Mouse (Mus musculus) heart, postnatal 36 days (tissue): Measurements from ENCODE around the gene Ccnj. TPM values are rescaled to one million over a fixed set of nuclear protein-coding genes. Genes with fewer than 3 reads are reported as not detected.

Experiments used
- DNase-seq, 2 experiments: peaks; one replicate each; pipeline ENCODE4 v3.0.0; 2021 to 2022
- intact Hi-C: fragments of 180-260 bp; cut with DNase I; formaldehyde crosslinking; loops from one replicate; pipeline ENCODE4 v1.15.1; 2025
- microRNA-seq, 2 experiments: library from miRNA; unstranded; fragments of <30 nt; microRNA quantifications; one replicate each; pipeline ENCODE4 v1.2.0; 2021; ENCODE audit warnings: borderline number of aligned reads in 2 of 2
- total RNA-seq, 2 experiments: library from RNA; stranded (reverse); gene quantifications; 2 replicates each; pipeline ENCODE4 v1.2.3; 2021

Ccnj gene
- total RNA-seq, 2 experiments from 2014 or later = 4.1 to 5.1 TPM

DNA sequence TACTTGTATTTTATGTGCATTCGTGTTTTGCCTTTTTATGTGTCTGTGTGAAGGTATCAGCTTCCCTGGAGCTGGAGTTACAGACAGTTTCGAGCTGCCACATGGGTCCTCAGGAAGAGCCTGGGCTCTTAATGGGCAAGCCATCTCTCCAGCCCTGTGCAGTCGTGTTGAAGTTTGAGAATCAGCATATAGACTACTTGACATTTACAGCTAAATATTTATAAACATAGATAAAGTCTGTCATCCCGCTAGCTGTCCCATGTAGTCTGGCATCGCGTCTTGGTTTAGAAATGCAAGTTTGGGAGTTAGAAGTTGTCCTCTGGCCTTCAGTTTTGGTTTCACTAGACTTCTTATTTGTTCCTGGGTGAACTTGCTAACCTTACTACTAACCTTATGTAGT is 10.0 kb downstream of the Ccnj start:
- no peak for DNase-seq
- intact Hi-C loops = no loop called here

DNA sequence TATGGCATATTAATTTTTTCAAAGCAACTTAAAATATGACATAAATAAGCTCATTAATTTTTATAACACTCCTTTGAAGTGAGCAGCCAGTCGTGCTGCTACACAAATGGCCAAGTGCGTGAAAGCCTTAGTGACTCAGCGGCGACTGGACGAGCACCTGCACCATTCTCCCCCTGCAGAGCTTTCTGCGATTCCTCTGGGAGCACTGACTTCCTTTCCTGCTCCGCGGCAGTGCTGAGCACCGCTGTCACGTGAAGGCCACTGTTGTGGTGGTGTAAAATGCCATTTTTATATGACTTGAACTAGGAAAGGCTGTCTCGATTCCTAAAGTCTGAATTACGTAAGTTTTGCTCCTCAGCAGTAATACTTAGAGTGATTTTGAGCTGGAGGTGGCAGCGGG is 10.5 kb downstream of the Ccnj start:
- intact Hi-C loops = no loop called here

DNA sequence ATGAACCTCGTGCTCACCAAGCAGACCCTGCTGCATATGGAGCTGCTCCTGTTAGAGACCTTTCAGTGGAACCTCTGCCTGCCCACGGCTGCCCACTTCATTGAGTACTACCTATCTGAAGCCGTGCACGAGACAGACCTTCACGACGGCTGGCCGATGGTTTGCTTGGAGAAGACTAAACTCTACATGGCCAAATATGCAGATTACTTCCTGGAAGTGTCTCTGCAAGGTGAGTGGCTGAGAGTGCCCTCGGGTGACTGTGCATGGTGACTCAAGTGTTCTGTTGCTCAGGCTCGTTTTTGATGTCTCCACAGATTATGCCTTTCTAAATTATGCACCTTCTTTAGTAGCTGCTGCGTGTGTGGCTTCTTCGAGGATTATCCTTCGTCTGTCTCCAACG is 13.7 kb downstream of the Ccnj start:
- intact Hi-C loops = no loop called here
- DNase-seq = no peak

More for the DNA sequence above, 10.5 kb downstream of the Ccnj start:
- DNase-seq = no peak

DNA sequence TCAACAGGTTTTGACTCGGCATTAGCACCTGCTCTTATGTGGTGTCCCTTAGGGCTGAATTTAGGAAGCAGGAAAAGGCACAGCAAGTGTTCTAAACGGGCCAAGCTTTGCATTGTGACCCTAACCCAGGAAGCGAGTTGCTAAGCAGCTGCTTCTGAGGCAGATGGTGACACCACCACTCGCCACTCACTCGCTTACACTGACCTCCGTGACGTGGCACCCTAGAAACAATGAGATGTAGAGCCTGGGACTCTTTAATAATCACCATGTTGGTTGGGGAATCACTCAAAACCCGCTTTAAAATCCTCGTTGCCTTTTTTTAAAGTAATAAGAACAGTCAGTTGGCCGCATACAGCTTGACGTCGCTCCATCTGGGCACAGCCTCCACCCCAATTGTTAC is 18.3 kb downstream of the Ccnj start:
- intact Hi-C loops = no loop called here
- no peak for DNase-seq

DNA sequence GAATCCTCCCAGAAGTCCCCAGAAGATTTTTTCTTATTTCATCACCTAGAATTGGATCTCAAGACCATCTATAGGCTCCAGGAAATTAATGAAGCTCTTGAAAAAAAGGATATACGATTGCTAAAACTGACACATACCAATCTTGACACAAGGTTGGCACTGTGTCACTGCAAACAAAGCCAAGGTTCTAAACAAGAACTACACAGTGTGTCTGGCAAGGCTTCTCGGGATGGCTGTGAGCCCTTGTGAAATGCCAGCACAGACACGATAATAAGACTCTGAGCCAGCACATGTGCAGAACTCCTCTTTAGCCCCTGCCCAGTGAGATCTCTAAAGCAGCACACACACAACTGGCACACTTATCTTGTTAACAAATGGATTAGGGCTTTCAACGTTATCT is 28.5 kb downstream of the Ccnj start:
- peak; percentile 12 to 23 for DNase-seq
- intact Hi-C loops = no loop called here

DNA sequence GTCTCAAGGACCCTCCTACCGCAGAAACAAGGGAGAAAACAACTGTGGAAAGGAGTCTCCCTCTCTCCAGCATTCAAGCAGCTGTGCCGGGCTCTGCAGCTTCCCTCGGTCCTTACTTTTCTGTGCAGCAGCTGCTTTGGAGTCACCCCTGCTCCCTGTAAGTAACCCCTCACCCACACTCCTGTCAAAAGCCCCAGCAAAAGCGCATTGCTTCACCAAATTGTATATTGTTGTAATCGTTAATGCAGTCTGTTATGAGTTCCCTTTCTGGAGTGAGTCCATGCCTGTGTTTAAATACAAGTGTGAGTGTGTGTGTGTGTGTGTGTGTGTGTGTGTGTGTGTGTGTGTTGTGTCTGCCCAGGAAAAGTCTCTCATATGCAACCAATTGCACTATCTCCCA is 37.2 kb downstream of the Ccnj start:
- intact Hi-C loops = no loop called here
- DNase-seq = no peak

DNA sequence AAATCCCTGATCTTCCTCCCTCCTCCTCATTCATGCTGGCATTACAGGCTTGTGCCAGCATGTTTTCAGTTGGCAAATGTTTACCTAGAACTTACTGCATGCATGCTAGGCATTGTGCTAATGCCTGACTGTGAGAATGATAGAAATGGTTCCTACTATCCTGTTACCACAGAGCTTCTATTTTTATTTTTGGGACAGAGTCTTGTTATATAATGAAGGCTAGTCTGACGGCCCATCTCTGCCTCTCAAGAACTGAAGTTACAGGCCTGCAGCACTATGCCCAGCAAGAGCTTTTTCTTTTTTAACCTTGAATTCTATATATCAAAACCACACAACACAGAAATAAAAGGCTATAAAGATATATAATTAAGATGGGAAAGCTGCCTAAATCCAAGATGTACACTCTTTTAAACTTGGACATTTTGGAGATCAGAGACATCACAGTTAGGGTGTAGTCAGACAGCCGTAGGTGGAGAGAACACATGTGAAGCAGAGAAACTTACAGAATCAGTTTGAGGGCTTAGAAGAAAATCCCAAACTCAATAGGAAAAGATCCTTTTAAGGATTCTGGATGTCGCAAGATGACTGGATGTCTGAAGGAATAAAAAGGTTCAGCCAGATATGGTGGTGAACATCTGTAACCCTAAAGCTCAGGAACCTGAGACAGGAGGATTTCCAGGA is 38.5 kb downstream of the Ccnj start:
- no peak for DNase-seq
- intact Hi-C loops = no loop called here

DNA sequence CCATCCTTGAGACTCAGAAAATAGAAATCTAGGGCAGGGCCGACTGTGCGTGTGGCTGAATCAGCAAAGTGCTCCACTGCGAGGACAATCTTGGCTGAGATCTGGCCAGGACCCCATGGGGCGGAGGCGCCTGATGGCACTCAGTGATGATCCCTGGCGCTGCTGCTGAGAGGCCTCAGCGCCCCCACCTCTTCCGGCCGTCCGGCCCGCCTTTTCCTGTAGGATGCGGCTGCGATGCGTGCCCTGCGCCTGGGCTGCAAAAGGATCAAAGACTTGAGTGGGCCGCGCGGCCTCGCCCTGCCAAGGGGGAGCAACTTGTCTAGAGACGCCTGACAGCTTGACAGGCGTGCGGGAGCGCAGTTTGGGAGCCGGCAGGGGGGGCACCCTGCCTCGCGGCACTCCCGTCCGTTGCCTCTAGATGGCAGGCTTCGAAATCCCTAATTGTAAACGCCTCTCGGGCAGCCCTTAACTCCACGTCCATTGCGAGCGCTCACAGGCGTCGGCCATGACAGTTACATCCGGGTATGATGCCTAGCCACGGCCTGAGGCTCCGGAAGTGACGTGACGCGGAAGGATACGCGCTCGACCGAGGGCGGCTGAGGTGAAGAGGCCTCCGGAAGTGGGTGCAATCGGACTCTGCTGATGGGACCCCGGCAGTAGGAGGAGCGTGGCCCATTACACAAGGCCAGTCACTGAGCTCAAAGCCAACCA is 42.0 kb downstream of the Ccnj start:
- intact Hi-C loops = loop anchor here (1.0 to 2.0 kb wide), 2 partner anchors 21 to 42 kb away; partner anchors contain the start of genes Ccnj and Zfp518a
- peak; percentile 81 to 84 for DNase-seq

DNA sequence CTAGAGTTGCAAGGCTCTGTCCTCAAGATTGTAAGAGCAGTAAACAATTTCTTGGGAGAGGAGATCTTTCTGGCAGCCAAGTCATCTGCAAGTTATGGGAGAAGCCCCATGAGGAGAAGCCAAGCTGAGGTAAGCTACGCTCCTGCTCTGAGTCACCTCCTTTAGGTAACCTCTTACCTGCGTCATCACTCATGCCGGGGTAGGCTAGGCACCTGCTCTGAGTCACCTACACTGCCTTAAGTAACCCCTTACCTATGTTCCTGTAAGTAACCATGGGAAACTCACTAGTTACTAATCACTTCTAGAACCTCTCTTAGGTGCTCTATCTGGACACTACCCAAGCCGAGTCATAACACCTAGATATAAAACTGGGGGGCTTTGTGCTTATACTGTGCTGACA is 50.6 kb downstream of the Ccnj start:
- no peak for DNase-seq

DNA sequence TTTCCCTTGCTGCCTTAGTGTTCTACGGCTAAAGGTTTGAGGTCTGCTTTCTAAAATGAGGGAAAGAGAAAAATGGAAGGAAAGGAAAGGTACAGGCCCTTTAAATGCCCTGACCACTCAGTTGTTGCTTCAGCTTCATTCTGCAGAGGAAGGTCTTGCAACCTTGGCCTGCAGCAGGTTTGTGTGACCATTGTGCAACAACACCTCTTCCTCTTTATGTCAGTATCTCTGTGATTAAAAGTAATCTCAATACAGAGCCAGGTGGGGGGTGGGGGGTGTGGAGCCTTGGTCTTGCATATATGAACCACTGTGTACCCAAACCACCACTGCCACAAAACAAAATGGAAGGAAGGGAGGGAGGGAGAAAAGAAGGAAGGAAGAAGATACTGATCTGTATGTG is 57.8 kb downstream of the Ccnj start:
- intact Hi-C loops = no loop called here
- no peak for DNase-seq

More for the DNA sequence above, 50.6 kb downstream of the Ccnj start:
- intact Hi-C loops = no loop called here

DNA sequence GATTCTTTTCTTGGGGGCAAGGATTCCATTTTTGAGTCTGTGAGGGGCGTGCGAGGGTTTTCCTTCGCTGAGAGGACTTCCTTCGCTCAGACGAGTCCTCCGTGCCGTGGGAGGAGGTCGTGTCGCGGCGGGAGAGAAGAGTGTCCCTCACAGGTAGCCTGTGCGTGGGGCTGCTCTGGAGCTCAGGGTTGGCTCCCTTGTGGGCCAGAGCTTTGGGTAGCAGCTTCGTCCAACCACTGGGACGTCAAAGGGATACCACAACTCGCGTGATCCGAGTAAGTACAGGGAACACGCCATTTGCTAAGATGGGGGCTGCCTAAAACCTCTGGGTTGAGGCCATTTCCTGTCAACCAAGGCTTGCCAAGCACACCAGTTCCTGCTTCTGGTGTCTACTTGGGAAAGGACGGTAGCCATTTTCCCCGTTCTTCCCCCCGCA is 63.0 kb downstream of the Ccnj start:
- DNase-seq = no peak
- intact Hi-C loops = loop anchor here (1.0 to 2.0 kb wide), 2 partner anchors 21 to 63 kb away; partner anchors contain the start of gene Ccnj

DNA sequence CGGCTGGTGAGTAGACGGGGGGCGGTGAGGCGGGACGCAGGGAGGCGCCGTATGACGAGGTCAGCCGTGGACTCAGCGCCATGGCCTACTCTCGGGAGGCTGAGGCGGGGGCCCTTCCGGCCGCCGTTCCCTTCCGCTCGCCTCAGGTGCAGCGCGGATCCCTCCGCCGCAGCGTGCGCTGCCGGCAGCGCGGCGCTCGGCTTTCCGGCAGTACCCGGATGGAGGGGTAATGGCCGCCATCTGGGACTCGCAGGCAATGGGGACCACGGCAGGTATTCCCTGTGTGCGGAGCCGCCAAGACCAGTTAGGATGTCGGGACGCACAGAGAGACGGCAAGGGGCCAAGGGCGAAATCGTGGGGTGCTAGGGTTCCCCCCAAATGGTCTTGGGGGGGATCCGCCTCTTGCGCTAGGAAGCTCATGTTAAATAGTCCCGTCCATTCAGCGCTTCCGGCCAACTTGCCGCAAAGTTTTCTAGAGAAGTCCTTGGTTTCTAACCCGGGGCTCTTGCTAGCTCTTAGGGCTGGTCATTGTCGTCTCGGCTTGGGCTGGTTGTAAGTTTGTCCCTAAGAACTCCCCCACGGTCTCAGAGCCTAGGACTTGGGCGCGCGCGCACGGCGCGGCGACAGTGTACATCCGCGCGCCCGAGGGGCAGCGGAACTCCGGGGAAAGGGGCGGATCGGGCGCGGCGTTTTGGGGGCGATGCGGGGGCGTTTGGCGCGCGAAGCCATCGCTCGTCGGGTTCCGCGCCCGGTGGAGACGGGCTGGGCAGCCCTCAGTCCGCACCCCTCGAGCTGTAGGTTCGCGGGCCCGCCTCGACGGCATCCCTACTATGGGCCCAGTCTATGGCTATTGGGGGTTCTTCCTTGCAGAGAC is 63.7 kb downstream of the Ccnj start, which contains the start of gene Zfp518a:
Gene Zfp518a (plus strand): TSS at position 187 of the 874 bp plus-strand sequence.
- intact Hi-C loops = loop anchor here (1.0 to 2.0 kb wide), 2 partner anchors 21 to 64 kb away; partner anchors contain the start of gene Ccnj

DNA sequence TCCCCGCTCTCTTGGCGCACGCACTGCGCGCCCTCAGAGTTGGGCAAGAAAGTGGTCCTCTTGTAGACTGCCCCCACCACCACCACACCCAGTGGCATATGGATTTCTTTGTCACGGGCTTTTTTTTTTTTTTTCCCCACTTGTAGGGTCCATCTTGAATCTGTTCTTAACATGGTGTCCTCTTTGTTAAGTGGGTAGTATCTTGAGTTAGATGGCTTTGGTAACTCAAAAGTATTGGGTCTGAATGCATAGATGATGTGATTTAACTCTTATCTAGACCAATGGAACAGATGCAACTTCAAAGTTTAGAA is 64.3 kb downstream of the Ccnj start:
- intact Hi-C loops = loop anchor here (2.0 kb wide), 1 partner anchor 65 kb away; the partner anchor contains the start of gene Ccnj
- DNase-seq = no peak

More for the DNA sequence above, 63.7 kb downstream of the Ccnj start, which contains the start of gene Zfp518a:
- peak; percentile 88 to 97 for DNase-seq

Small RNA genes within 50 kb of the gene (microRNA-seq; reads per million reads assigned to microRNA genes)
- 0 to 1.4 reads per million in 2 experiments for gene Mir8092

Other genes with a start within 250 kb of the Ccnj start
- gene Aldh18a1, start 242.8 kb upstream of the Ccnj start, total RNA-seq = 1 to 10 TPM; 6.7 to 7.6 TPM
- 1 to 10 TPM; 7.4 to 8.0 TPM for gene Tctn3, start 219.0 kb upstream of the Ccnj start, total RNA-seq
- gene Entpd1, start 218.9 kb upstream of the Ccnj start, total RNA-seq = 10 to 100 TPM; 25.0 to 33.2 TPM
- gene Cc2d2b, start 82.5 kb upstream of the Ccnj start, total RNA-seq = not detected
- 1 to 10 TPM; 6.7 to 7.9 TPM for gene Zfp518a, start 63.4 kb downstream of the Ccnj start, total RNA-seq
- 1 to 10 TPM; 1.6 to 2.0 TPM for gene Blnk, start 163.3 kb downstream of the Ccnj start, total RNA-seq
- not detected for gene Dntt, start 198.0 kb downstream of the Ccnj start, total RNA-seq
- not detected for gene Opalin, start 245.8 kb downstream of the Ccnj start, total RNA-seq